Mouse (Mus musculus) lung, postnatal 0 days (tissue): ENCODE results near the gene Pkn3.

ENCODE experiments used
- CTCF ChIP-seq: IDR thresholded peaks from 2 replicates; pipeline ENCODE4 v1.5.1; 2016; ENCODE audit warnings: antibody characterized with exemption, mild to moderate bottlenecking
- EP300 ChIP-seq: IDR thresholded peaks from 2 replicates; pipeline ENCODE4 v1.6.1; 2016; ENCODE audit warnings: antibody characterized with exemption, mild to moderate bottlenecking, control low read depth

DNA sequence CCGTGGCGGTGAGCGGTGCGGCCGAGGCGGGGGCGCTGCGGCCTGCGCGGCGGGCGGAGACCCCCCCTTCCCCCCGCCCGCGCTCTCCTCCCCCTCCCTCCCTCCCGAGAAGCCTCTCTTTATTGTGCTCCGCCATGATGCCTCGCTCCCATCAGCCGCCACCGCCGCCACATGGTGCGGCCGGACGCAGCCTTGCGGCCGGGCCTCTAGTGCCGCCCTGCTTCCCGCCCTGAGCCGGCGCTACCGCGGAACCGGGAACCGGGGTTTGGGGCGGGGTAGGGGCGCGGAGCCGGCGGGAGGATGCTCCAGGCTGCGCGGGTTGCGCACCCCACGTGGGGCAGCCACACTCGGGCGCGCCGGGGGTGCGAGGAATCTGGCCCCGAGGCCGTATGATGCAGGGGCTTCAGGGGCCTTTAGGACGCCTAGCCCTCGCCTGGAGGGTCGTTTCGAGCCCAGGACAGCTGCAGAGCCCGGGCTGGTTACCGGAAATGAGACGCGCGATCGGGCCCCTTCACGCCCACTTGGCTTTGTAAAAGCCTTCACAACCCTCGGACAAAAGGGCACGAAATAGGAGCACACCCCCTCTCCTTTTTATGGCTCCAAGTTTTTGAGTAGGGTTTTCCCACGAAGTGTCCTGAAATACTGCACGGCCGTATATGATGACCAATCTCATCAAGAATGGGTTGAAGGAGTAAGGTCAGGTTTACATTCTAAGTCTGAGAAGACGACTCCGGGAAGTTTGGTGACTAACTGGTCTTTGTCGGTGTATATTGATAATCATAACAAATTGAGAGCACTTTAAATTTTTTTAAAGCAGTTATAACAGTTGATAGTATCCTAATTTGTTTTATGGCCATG, 10.2 kb upstream of the Pkn3 start:
- TF ChIP-seq CTCF (no peak), EP300 (no peak)
